Mouse (Mus musculus) liver, postnatal 0 days (tissue): ENCODE measurements around the gene Exoc3l4.

ENCODE experiments used
- CTCF ChIP-seq: sonication (generic); IDR thresholded peaks from 2 replicates; pipeline ENCODE4 v1.5.1; 2016; ENCODE audit warnings: antibody characterized with exemption, low read depth
- EP300 ChIP-seq: IDR thresholded peaks from 2 replicates; pipeline ENCODE4 v1.6.1; 2016; ENCODE audit warnings: antibody characterized with exemption, low read depth, mild to moderate bottlenecking

- TF ChIP-seq CTCF = no peak
- no peak for TF ChIP-seq EP300
Measured at GRCm38 (mm10) chr12:111466369-111466768, 49.6 kb downstream of the Exoc3l4 start.
